ENCODE assay signal across 1 mouse cellular context in genomic region chr4:46451758-46452480, GRCm38 (mm10).
TF ChIP-seq lines count a peak whose summit lies in the region.

No protein-coding gene starts in this region.

TF ChIP-seq in C2C12, 6 proteins besides CTCF, POLR2A, EP300 and RAD21:
- TF ChIP-seq FOSL1 (IDR thresholded peaks at IDR 0.05; ENCODE audit: insufficient read depth, low read length, poor library complexity, severe bottlenecking) (no peak), MYOD1 (IDR thresholded peaks at IDR 0.05; ENCODE audit: control insufficient read depth, insufficient read length, low read depth) (no peak), CEBPB (IDR thresholded peaks at IDR 0.05; ENCODE audit: low read depth) (peak; percentile 75)
